Mouse (Mus musculus) myocyte (in vitro differentiated cells): ENCODE measurements around the gene Golga5. TPM values are rescaled to one million over a fixed set of nuclear protein-coding genes. Genes with fewer than 3 reads are reported as not detected.

Experiments used
- H3K27me3 ChIP-seq: one replicate; pipeline ENCODE4 v1.6.1; 2011; ENCODE audit not compliant: control insufficient read depth, insufficient read depth, insufficient read length
- H3K36me3 ChIP-seq: one replicate; pipeline ENCODE4 v1.6.1; 2011; ENCODE audit not compliant: control insufficient read depth, insufficient read depth
- H3K4me2 ChIP-seq: one replicate; pipeline ENCODE4 v1.6.1; 2011; ENCODE audit warnings: low read depth, control low read depth
- H3K4me3 ChIP-seq: one replicate; pipeline ENCODE4 v1.5.1; 2011; ENCODE audit warnings: mild to moderate bottlenecking, control low read depth, moderate library complexity
- H3K79me2 ChIP-seq: one replicate; pipeline ENCODE4 v1.6.1; 2011; ENCODE audit not compliant: control insufficient read depth, insufficient read depth
- H3ac ChIP-seq: one replicate; pipeline ENCODE4 v1.6.1; 2011; ENCODE audit not compliant: control insufficient read depth, insufficient read length
- CEBPB ChIP-seq: IDR thresholded peaks from 2 replicates; pipeline ENCODE4 v1.6.1; 2011; ENCODE audit warnings: mild to moderate bottlenecking, moderate library complexity; ENCODE audit not compliant: poor library complexity, insufficient read depth, severe bottlenecking
- E2F4 ChIP-seq: IDR thresholded peaks from one replicate; pipeline ENCODE4 v1.6.1; 2011; ENCODE audit warnings: mild to moderate bottlenecking, control low read depth, moderate library complexity; ENCODE audit not compliant: insufficient read depth
- MAX ChIP-seq: IDR thresholded peaks from one replicate; pipeline ENCODE4 v1.6.1; 2011; ENCODE audit warnings: low read depth, mild to moderate bottlenecking, control low read depth
- MYOD1 ChIP-seq, 3 experiments: IDR thresholded peaks; one replicate each; pipeline ENCODE4 v1.6.1; 2011; ENCODE audit warnings: control low read depth in 2 of 3, low read depth in 2 of 3, mild to moderate bottlenecking in 2 of 3, moderate library complexity in 1 of 3; ENCODE audit not compliant: insufficient read length in 2 of 3, control insufficient read depth in 1 of 3
- MYOG ChIP-seq, 3 experiments: IDR thresholded peaks; one replicate each; pipeline ENCODE4 v1.6.1; 2011; ENCODE audit warnings: control low read depth in 2 of 3, low read depth in 2 of 3, mild to moderate bottlenecking in 2 of 3; ENCODE audit not compliant: insufficient read length in 2 of 3, control insufficient read depth in 1 of 3, insufficient read depth in 1 of 3
- POLR2A ChIP-seq: IDR thresholded peaks from one replicate; pipeline ENCODE4 v1.6.1; 2011; ENCODE audit warnings: low read depth, mild to moderate bottlenecking, control low read depth, moderate library complexity; ENCODE audit not compliant: insufficient read length
- POLR2AphosphoS2 ChIP-seq: IDR thresholded peaks from one replicate; pipeline ENCODE4 v1.6.1; 2011; ENCODE audit warnings: low read depth, control low read depth; ENCODE audit not compliant: insufficient read length
- REST ChIP-seq: IDR thresholded peaks from one replicate; pipeline ENCODE4 v1.6.1; 2011; ENCODE audit warnings: mild to moderate bottlenecking, control low read depth, moderate library complexity; ENCODE audit not compliant: insufficient read depth, insufficient read length
- SRF ChIP-seq: IDR thresholded peaks from one replicate; pipeline ENCODE4 v1.6.1; 2011; ENCODE audit warnings: low read depth; ENCODE audit not compliant: control insufficient read depth, insufficient read length
- TCF12 ChIP-seq: IDR thresholded peaks from one replicate; pipeline ENCODE4 v1.6.1; 2011; ENCODE audit warnings: mild to moderate bottlenecking, control low read depth; ENCODE audit not compliant: poor library complexity, insufficient read depth, severe bottlenecking
- TCF3 ChIP-seq: IDR thresholded peaks from one replicate; pipeline ENCODE4 v1.6.1; 2011; ENCODE audit warnings: low read depth, control low read depth; ENCODE audit not compliant: insufficient read length
- USF1 ChIP-seq: IDR thresholded peaks from one replicate; pipeline ENCODE4 v1.6.1; 2011; ENCODE audit warnings: low read depth, mild to moderate bottlenecking, control low read depth, moderate library complexity
- polyA plus RNA-seq: library from polyadenylated mRNA; unstranded; fragments of >200 nt; fragmentation: generic; extraction: Trizol; gene quantifications from one replicate; pipeline ENCODE4 v1.2.1, GENCODE M21; 2012; ENCODE audit warnings: missing spikeins

The Golga5 gene
- polyA plus RNA-seq, 1 experiment = 13.2 TPM

DNA sequence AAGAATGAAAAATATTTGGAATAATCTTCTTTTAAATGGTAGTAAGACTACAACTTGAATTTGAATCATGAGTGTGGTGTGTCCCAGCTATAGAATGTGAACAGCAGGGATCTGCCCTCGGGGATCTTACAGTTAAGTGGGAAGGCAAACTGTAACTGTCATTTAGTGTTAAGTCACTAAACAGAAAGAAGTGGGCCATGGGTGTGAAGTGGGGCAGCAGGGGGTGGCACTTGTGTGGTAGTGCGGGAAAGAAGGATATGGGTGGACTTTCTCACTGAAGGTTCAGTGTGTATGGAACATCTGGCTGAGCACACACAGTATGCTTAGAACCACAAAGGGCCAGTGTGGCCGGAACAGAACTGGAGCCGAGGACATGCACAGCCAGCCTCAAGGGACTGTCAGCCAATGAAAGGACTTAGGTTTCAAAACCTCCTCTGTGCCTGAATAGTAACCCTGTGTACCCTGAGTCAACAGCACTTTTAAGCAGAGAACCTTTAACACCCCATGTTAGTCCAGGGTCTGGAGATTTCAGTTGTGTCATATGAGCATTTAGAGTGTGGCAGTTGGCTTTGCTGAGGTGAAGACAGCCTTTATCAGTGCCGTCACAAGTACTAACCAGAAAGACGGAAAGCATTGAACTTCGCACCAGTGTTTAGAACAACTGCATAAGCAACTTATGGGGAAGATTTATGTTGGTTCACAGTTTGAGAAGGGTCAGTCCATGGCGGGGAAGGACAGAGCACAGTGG is 33.1 kb downstream of the Golga5 start:
- H3K36me3 ChIP-seq = peaks cover 20% of the 10 kb centered on the region
- no peak overlapping the region for H3K4me2 ChIP-seq
- H3K79me2 ChIP-seq = no peaks in the 10 kb centered on the region
- no peaks in the 10 kb centered on the region for H3K27me3 ChIP-seq
- H3ac ChIP-seq = no peak overlapping the region
- no peak overlapping the region for H3K4me3 ChIP-seq
- TF ChIP-seq E2F4 (no peak), USF1 (no peak), MYOG (IDR thresholded peaks at IDR 0.05; ENCODE audit: control insufficient read depth in 1 of 3, insufficient read depth in 1 of 3, insufficient read length in 2 of 3, low read depth in 2 of 3) (no peak), TCF12 (no peak), POLR2AphosphoS2 (no peak), MAX (no peak), MYOD1 (IDR thresholded peaks at IDR 0.05; ENCODE audit: control insufficient read depth in 1 of 3, insufficient read length in 2 of 3, low read depth in 2 of 3) (no peak), CEBPB (no peak), REST (no peak), POLR2A (no peak), SRF (no peak), TCF3 (no peak)

DNA sequence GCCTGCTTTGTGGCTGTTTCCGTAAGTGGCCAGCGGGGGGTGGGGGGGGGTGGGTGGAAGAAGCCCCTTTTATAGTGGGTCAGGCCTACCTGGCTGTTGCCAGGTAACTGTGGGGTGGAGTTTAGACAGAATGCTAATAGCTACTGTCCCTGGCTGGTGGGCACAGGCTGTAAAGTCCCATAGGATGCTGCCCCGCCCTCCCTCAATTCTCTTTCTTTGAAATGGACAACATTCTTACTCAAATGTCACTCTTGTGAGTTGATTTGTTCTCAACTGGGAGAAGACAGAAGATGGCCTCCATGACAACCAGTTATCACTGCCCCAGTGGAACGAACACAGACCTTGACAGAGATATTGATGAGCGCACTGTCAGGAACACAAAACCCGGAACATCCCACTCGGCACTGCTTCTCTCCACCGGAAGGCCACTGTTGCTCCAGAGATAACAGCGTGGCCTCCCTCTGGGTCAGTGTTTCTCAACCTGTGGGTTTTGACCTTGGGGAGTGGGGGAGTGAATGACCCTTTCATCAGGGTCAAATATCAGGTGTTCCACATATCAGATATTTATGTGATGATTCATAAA is 36.3 kb downstream of the Golga5 start:
- Histone ChIP-seq H3K79me2 (no peaks in the 10 kb centered on the region), H3K4me2 (no peak overlapping the region), H3K4me3 (no peak overlapping the region), H3K36me3 (no peaks in the 10 kb centered on the region), H3K27me3 (peaks cover 7% of the 10 kb centered on the region), H3ac (no peak overlapping the region)
- TF ChIP-seq MAX (no peak), TCF12 (no peak), REST (no peak), POLR2AphosphoS2 (no peak), USF1 (no peak), POLR2A (no peak), MYOD1 (IDR thresholded peaks at IDR 0.05; ENCODE audit: control insufficient read depth in 1 of 3, insufficient read length in 2 of 3, low read depth in 2 of 3) (no peak), CEBPB (no peak), MYOG (IDR thresholded peaks at IDR 0.05; ENCODE audit: control insufficient read depth in 1 of 3, insufficient read depth in 1 of 3, insufficient read length in 2 of 3, low read depth in 2 of 3) (no peak), TCF3 (no peak), SRF (no peak), E2F4 (no peak)

DNA sequence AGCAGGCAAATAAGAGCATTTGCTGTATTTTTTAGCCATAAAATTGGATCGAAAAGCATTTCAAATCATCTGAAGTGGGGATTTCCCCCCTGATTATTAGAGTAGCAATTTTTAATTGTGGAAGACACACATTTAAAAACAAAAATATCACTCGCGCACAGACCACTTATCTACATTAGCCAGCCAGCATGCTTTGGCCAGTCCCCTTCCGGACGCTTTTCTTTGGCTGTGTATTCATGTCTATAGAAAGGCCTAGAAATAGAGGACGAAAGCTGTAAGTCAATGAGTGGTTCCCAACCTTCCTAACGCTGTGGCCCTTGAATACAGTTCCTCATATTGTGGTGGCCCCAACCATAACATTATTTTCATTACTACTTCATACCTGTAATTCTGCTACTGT is 37.0 kb downstream of the Golga5 start:
- H3K36me3 ChIP-seq = no peaks in the 10 kb centered on the region
- TF ChIP-seq TCF3 (no peak), POLR2A (no peak), POLR2AphosphoS2 (no peak), REST (no peak), MYOD1 (IDR thresholded peaks at IDR 0.05; ENCODE audit: control insufficient read depth in 1 of 3, insufficient read length in 2 of 3, low read depth in 2 of 3) (no peak), MAX (no peak), USF1 (no peak), E2F4 (no peak), MYOG (IDR thresholded peaks at IDR 0.05; ENCODE audit: control insufficient read depth in 1 of 3, insufficient read depth in 1 of 3, insufficient read length in 2 of 3, low read depth in 2 of 3) (no peak), SRF (no peak), CEBPB (no peak), TCF12 (no peak)

DNA sequence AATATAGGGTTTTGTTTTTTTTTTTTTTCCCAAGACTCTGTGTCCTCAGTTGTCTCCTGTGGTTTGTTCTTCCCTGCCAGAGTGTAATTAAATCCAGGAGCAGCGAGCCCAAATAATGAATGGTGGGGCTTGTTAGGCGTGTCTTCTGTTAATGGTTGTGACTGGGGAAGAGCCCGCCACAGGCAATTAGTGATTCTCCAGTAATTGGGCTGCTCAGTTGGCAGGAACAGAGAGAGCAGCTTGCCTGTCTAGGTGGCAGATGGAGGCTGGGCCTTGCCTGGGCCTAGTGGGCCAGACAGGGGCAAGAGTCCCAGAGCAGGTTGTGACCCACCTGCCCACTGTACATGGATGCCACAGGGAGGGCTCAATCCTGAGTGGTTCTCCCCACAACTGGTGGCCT is 42.4 kb downstream of the Golga5 start:
- H3K27me3 ChIP-seq = peaks cover 25% of the 10 kb centered on the region
- no peaks in the 10 kb centered on the region for H3K79me2 ChIP-seq
- no peaks in the 10 kb centered on the region for H3K36me3 ChIP-seq
- H3ac ChIP-seq = no peak overlapping the region
- H3K4me2 ChIP-seq = no peak overlapping the region
- H3K4me3 ChIP-seq = no peak overlapping the region
- TF ChIP-seq SRF (no peak), USF1 (no peak), TCF3 (no peak)

More for the DNA sequence above, 37.0 kb downstream of the Golga5 start:
- H3K79me2 ChIP-seq = no peaks in the 10 kb centered on the region
- no peak overlapping the region for H3K4me2 ChIP-seq
- H3K27me3 ChIP-seq = peaks cover 13% of the 10 kb centered on the region
- H3K4me3 ChIP-seq = no peak overlapping the region
- no peak overlapping the region for H3ac ChIP-seq
